In the genomic region with DNA sequence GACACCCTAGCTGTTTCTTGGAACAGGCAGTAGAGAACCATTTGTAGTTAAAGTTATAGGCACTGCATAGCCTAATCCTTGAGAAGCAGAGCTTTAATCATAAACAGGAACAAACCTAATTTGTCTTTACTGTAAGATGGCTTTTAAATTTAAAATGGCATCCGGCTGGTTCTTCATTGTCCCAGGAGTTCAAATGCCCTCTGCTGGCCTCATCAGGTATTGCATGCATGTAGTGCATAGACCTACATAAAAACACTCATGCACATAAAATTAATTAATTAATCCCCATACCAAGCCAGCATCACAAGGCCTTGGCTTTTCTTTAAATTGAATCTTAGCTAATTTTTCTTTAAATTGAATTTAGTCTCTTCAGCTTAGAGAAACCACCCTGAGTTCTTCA, we compare ENCODE assay signal across 9 mouse cellular contexts.
DNase-seq lines count a peak whose midpoint lies in the region; ATAC-seq and TF ChIP-seq lines count a peak whose summit lies in the region.
"Had no signal": no experiment of that assay in that cellular context is flagged by ENCODE, and none has a peak within 500 bp of the region (broad histone marks: within the 10 kb centered on the region; RNA-seq: fewer than 3 reads in every experiment).

No protein-coding gene starts in this region.

- TF ChIP-seq CTCF in stomach, postnatal 0 days (IDR thresholded peaks at IDR 0.05; ENCODE audit: low read depth) = peak; percentile 73

- DNase-seq in gastrocnemius, postnatal 10 days = peak; percentile 34
- DNase-seq in gastrocnemius, postnatal 36 days = no peak
- peak; percentile 69 for DNase-seq in midbrain, embryonic 14.5 days
- peak; percentile 14 for DNase-seq in embryo, embryonic 9.5 days (ENCODE audit: extremely low spot score)
- DNase-seq in stomach, postnatal 0 days (ENCODE audit: low spot score) = peak; percentile 47
- no peak for DNase-seq in cerebellum, adult 11-12 months
- DNase-seq in cerebellum, adult 9-11 months = no peak

- H3K27me3 ChIP-seq in midbrain, embryonic 14.5 days (ENCODE audit: control insufficient read depth, insufficient read depth, low read length) = no peaks in the 10 kb centered on the region
- no peaks in the 10 kb centered on the region for H3K27me3 ChIP-seq in midbrain, embryonic 15.5 days (replicated peaks)
- no peaks in the 10 kb centered on the region for H3K27me3 ChIP-seq in stomach, postnatal 0 days (ENCODE audit: control insufficient read depth, insufficient read depth, low read length)

- no peak overlapping the region for H3K27ac ChIP-seq in midbrain, embryonic 14.5 days (replicated peaks; ENCODE audit: low read depth, low read length)
- H3K27ac ChIP-seq in midbrain, embryonic 15.5 days = no peak overlapping the region
- H3K27ac ChIP-seq in stomach, postnatal 0 days (replicated peaks) = no peak overlapping the region

- intact Hi-C loops in gastrocnemius, postnatal 36 days (cut with DNase I) = loop anchor here (10.0 kb wide), 1 partner anchor 244 kb away; no protein-coding TSS in a partner anchor

- H3K4me3 ChIP-seq in midbrain, embryonic 14.5 days (replicated peaks; ENCODE audit: low read depth, low read length) = no peak overlapping the region
- H3K4me3 ChIP-seq in midbrain, embryonic 15.5 days = no peak overlapping the region
- H3K4me3 ChIP-seq in stomach, postnatal 0 days (ENCODE audit: low read depth, low read length) = no peak overlapping the region
- H3K4me3 ChIP-seq: megakaryocyte, embryonic 14.5 days had no signal

- no peak overlapping the region for H3K4me2 ChIP-seq in midbrain, embryonic 14.5 days (ENCODE audit: low read length)
- no peak overlapping the region for H3K4me2 ChIP-seq in midbrain, embryonic 15.5 days
- no peak overlapping the region for H3K4me2 ChIP-seq in stomach, postnatal 0 days (replicated peaks; ENCODE audit: low read depth)

- H3K9ac ChIP-seq in midbrain, embryonic 14.5 days (replicated peaks; ENCODE audit: low read length) = no peak overlapping the region
- no peak overlapping the region for H3K9ac ChIP-seq in midbrain, embryonic 15.5 days
- no peak overlapping the region for H3K9ac ChIP-seq in stomach, postnatal 0 days (ENCODE audit: low read length)

- TF ChIP-seq EP300 in stomach, postnatal 0 days (optimal IDR thresholded peaks at IDR 0.05) = no peak

- no peak for ATAC-seq in midbrain, embryonic 14.5 days (ENCODE audit: low FRiP score, low TSS enrichment)
- ATAC-seq in midbrain, embryonic 15.5 days (replicated peaks) = no peak
- no peak for ATAC-seq in stomach, postnatal 0 days (ENCODE audit: low FRiP score, low TSS enrichment)

- H3K36me3 ChIP-seq in midbrain, embryonic 14.5 days (ENCODE audit: control insufficient read depth, insufficient read depth, low read length) = no peaks in the 10 kb centered on the region
- H3K36me3 ChIP-seq in midbrain, embryonic 15.5 days (replicated peaks) = no peaks in the 10 kb centered on the region
- H3K36me3 ChIP-seq in stomach, postnatal 0 days (ENCODE audit: control insufficient read depth, insufficient read depth, low read length) = no peaks in the 10 kb centered on the region

- 73% methylated on average over 1 of the region's 1 CpGs for WGBS in midbrain, embryonic 14.5 days
- WGBS in midbrain, embryonic 15.5 days = 85% methylated on average over 1 of the region's 1 CpGs
- 79% methylated on average over 1 of the region's 1 CpGs for WGBS in stomach, postnatal 0 days

- H3K4me1 ChIP-seq in midbrain, embryonic 14.5 days (ENCODE audit: control insufficient read depth, insufficient read depth, low read length) = no peaks in the 10 kb centered on the region
- no peaks in the 10 kb centered on the region for H3K4me1 ChIP-seq in midbrain, embryonic 15.5 days
- H3K4me1 ChIP-seq in stomach, postnatal 0 days (replicated peaks; ENCODE audit: control insufficient read depth, insufficient read depth) = no peaks in the 10 kb centered on the region

- no peaks in the 10 kb centered on the region for H3K9me3 ChIP-seq in midbrain, embryonic 14.5 days (ENCODE audit: control insufficient read depth, low read length)
- H3K9me3 ChIP-seq in midbrain, embryonic 15.5 days = no peaks in the 10 kb centered on the region
- H3K9me3 ChIP-seq in stomach, postnatal 0 days (ENCODE audit: control insufficient read depth, low read length) = no peaks in the 10 kb centered on the region

Comparison
In these comparisons a context has a peak if more than half of its experiments do, and no peak if none do; other contexts are left out.
1. DNase-seq: peak in gastrocnemius, postnatal 10 days (single experiment), midbrain, embryonic 14.5 days (single experiment), embryo, embryonic 9.5 days (single experiment) and stomach, postnatal 0 days (single experiment); none in gastrocnemius, postnatal 36 days (0 of 2), cerebellum, adult 11-12 months (single experiment) and cerebellum, adult 9-11 months (single experiment).